Mouse (Mus musculus): ENCODE measurements around the gene Mnat1. TPM values are rescaled to one million over a fixed set of nuclear protein-coding genes. Genes with fewer than 3 reads are reported as not detected.

The Mnat1 gene
- polyA plus RNA-seq, 1 experiment from 2014 or later: 37.3 TPM

GRCm38 (mm10) chr12:73307750-73308149, 184.2 kb downstream of the Mnat1 start:
- no peaks in the 10 kb centered on the region for H3K36me3 ChIP-seq (ENCODE audit: insufficient read depth)
- 82% methylated on average over 4 of the region's 4 CpGs for WGBS
- no peaks in the 10 kb centered on the region for H3K9me3 ChIP-seq (ENCODE audit: low read depth, low read length)
- H3K27me3 ChIP-seq (ENCODE audit: insufficient read depth, low read length): no peaks in the 10 kb centered on the region
- no peak for TF ChIP-seq CTCF (IDR thresholded peaks at IDR 0.05; ENCODE audit: low read depth)
- no peak overlapping the region for H3K4me2 ChIP-seq
- no peak overlapping the region for H3K4me3 ChIP-seq (ENCODE audit: low read depth, low read length)
- no peaks in the 10 kb centered on the region for H3K4me1 ChIP-seq (ENCODE audit: insufficient read depth)
- no peak overlapping the region for H3K27ac ChIP-seq (ENCODE audit: low read depth)
- DNase-seq (no peak), ATAC-seq (ENCODE audit: insufficient read depth) (no peak)
- H3K9ac ChIP-seq: no peak overlapping the region

GRCm38 (mm10) chr12:73308711-73309110, 185.2 kb downstream of the Mnat1 start:
- H3K9me3 ChIP-seq (ENCODE audit: low read depth, low read length): no peaks in the 10 kb centered on the region
- no peak overlapping the region for H3K9ac ChIP-seq
- no peak for TF ChIP-seq CTCF (IDR thresholded peaks at IDR 0.05; ENCODE audit: low read depth)
- H3K27me3 ChIP-seq (ENCODE audit: insufficient read depth, low read length): no peaks in the 10 kb centered on the region
- DNase-seq: no peak
- no peak overlapping the region for H3K4me2 ChIP-seq
- no peak overlapping the region for H3K27ac ChIP-seq (ENCODE audit: low read depth)
- no peaks in the 10 kb centered on the region for H3K36me3 ChIP-seq (ENCODE audit: insufficient read depth)
- H3K4me1 ChIP-seq (ENCODE audit: insufficient read depth): no peaks in the 10 kb centered on the region
- ATAC-seq (ENCODE audit: insufficient read depth): no peak
- H3K4me3 ChIP-seq (ENCODE audit: low read depth, low read length): no peak overlapping the region
- 65% methylated on average over 2 of the region's 2 CpGs for WGBS

- Histone ChIP-seq H3K9ac (no peak overlapping the region), H3K36me3 (ENCODE audit: insufficient read depth) (no peaks in the 10 kb centered on the region), H3K27me3 (ENCODE audit: insufficient read depth, low read length) (no peaks in the 10 kb centered on the region), H3K9me3 (ENCODE audit: low read depth, low read length) (no peaks in the 10 kb centered on the region), H3K4me2 (no peak overlapping the region), H3K27ac (ENCODE audit: low read depth) (no peak overlapping the region), H3K4me3 (ENCODE audit: low read depth, low read length) (no peak overlapping the region), H3K4me1 (ENCODE audit: insufficient read depth) (no peaks in the 10 kb centered on the region)
- TF ChIP-seq CTCF (IDR thresholded peaks at IDR 0.05; ENCODE audit: low read depth): no peak
- 82% methylated on average over 7 of the region's 7 CpGs for WGBS
- DNase-seq (no peak), ATAC-seq (ENCODE audit: insufficient read depth) (no peak)
Observed at GRCm38 (mm10) chr12:73317706-73318686, 194.5 kb downstream of the Mnat1 start.

Other genes with a start within 250 kb of the Mnat1 start
- not detected in 2 replicates for gene Six6, start 183.8 kb upstream of the Mnat1 start, polyA plus RNA-seq (2014; fragmentation: Nextera tagmentation; extraction: Ambion mirVana)
- gene 4930447C04Rik, start 182.9 kb upstream of the Mnat1 start, polyA plus RNA-seq (2014; fragmentation: Nextera tagmentation; extraction: Ambion mirVana): 0.19 and 0.63 TPM in 2 replicates
- gene Six1, start 69.8 kb upstream of the Mnat1 start, polyA plus RNA-seq (2014; fragmentation: Nextera tagmentation; extraction: Ambion mirVana): 0.45 and 0.53 TPM in 2 replicates
- 3.4 and 3.8 TPM in 2 replicates for gene Six4, start 10.3 kb upstream of the Mnat1 start, polyA plus RNA-seq (2014; fragmentation: Nextera tagmentation; extraction: Ambion mirVana)
- gene Trmt5, start 163.0 kb downstream of the Mnat1 start, polyA plus RNA-seq (2014; fragmentation: Nextera tagmentation; extraction: Ambion mirVana): 19.5 and 21.0 TPM in 2 replicates
- gene Slc38a6, start 163.1 kb downstream of the Mnat1 start, polyA plus RNA-seq (2014; fragmentation: Nextera tagmentation; extraction: Ambion mirVana): 9.3 and 10.7 TPM in 2 replicates

Measured in lung, embryonic 14.5 days (tissue).